Mouse (Mus musculus): ENCODE data around the gene Dnajc5. TPM values are rescaled to one million over a fixed set of nuclear protein-coding genes. Genes with fewer than 3 reads are reported as not detected.

The Dnajc5 gene
- polyA plus RNA-seq, 1 experiment from 2014 or later = 110 TPM

DNA sequence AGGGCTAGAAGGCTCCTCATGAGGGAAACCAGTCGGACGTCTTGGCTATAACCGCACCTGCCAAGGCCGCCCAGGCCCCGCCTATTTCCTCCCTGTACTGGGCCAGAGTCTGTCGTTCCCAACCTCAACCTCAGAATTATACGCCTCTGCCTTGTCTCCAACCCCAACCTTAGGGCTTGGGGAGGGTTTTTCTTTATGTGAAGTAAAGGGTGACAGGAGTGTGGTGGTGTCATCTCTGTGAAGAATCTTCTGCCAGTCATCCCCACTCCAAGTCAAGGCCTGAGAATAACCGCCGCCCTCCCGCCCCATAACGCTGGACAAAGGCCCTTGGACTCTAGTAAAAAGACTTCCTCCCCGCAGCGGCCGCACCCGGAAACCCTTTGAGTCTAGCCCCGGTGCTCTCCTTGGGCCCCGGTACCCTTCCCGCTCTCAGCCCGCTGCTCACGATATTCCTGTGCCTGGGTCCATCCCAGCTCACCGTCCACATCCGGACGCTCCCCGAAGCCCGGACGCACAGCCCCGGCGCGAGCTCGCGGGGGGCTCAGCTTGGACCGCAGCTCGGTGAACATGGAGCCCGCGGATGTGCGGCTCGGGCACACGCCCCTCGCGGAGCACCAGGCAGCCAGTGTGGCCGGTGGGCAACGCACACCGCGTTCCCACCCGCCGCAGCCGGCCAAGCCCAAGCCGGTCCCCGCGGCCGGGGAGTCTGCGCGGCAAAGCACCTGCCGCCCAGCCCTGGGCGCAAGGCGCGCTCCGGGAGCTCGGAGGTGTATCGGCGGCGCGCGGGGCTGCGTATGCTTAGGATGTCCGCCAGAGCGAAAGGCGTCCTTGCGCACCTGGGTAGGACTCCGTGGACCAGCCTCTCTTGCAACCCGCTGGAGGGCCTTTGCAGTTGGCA lies 78.4 kb downstream of the Dnajc5 start, which contains the start of gene Samd10:
Gene Samd10 (minus strand): TSS at position 759 of the 898 bp plus-strand sequence.
- peak; percentile 27 for ATAC-seq
- ChIA-PET CTCF (interaction anchor here (0.6 to 1.3 kb wide), 3 partner anchors 76 to 187 kb away, joined by 3 to 4 read pairs (median 4); no protein-coding TSS in a partner anchor), POLR2A (no interaction called here)
- H3K27me3 ChIP-seq = no peaks in the 10 kb centered on the region
- in situ Hi-C loops (cut with MboI; ENCODE audit: low pct_unique_long_range_greater_than_20kb) = loop anchor here (25.0 kb wide), 1 partner anchor 1386 kb away; no protein-coding TSS in a partner anchor
- DNase-seq (ENCODE audit: low read depth, low spot score) = no peak
- TF ChIP-seq CTCF (IDR thresholded peaks at IDR 0.05) = no peak

DNA sequence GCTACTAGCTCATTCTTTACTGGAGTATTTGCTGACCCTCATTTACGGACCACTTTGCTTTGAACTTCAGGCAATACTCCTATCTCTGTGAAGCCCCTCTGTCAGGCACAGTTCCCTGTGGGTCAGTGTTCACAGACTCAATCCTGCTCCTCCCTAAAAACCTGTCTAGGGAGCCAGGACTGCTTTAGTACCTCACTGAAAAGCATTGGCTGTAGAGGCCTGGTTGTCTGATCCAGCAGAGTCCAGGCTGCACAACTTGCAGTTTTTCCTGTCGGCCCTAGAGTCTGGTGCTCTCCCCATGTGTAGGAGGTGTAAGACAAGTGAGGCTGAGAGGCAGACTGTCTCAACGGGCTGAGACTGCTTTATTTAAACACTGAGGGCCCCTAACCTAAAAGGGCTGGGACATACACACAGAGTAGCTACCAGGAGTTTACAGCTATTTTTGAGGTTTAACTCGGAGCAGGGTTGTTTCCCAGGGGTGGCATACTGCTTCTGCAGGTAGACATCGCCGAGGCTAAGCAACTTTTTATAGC lies 80.0 kb downstream of the Dnajc5 start:
- CTCF ChIA-PET = interaction anchor here (1.2 to 1.3 kb wide), 2 partner anchors 78 to 189 kb away, joined by 4 read pairs; no protein-coding TSS in a partner anchor
- ATAC-seq = no peak

GRCm38 (mm10) chr2:181600828-181601750 lies 80.8 kb downstream of the Dnajc5 start:
- DNase-seq (ENCODE audit: low read depth, low spot score) (peak; percentile 83), ATAC-seq (peak; percentile 64)
- in situ Hi-C loops (cut with MboI; ENCODE audit: low pct_unique_long_range_greater_than_20kb) = no loop called here

More for the DNA sequence above, 80.0 kb downstream of the Dnajc5 start:
- in situ Hi-C loops (cut with MboI; ENCODE audit: low pct_unique_long_range_greater_than_20kb) = no loop called here
- POLR2A ChIA-PET = interaction anchor here (1.0 to 1.7 kb wide), 3 partner anchors 43 to 82 kb away, joined by 3 to 8 read pairs (median 4); partner anchors contain the start of gene Dnajc5
- no peaks in the 10 kb centered on the region for H3K27me3 ChIP-seq
- TF ChIP-seq CTCF (IDR thresholded peaks at IDR 0.05) = no peak
- DNase-seq (ENCODE audit: low read depth, low spot score) = no peak

DNA sequence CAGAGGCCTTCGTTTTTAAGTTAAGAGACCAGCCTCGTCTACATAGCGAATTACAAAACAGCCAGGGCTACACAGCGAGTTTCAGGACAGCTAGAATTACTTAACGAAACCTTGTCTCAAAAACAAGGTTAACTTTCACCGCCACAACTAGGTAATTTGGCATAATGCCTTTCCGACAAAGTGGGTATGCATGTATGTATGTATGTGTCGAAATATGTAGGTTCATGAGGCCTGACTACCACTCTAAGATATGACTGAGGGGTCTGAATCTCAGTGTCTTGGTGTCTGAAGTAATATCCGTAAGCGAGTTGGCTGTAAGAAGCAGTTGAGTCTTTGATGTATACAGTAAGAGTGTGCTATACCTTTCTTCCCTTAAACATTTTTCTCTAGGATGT lies 81.5 kb downstream of the Dnajc5 start:
- ChIA-PET POLR2A (interaction anchor here (1.7 kb wide), 1 partner anchor 81 kb away, joined by 8 read pairs; the partner anchor contains the start of gene Dnajc5), CTCF (no interaction called here)
- ATAC-seq (no peak), DNase-seq (ENCODE audit: low read depth, low spot score) (no peak)
- TF ChIP-seq CTCF (IDR thresholded peaks at IDR 0.05) = no peak
- in situ Hi-C loops (cut with MboI; ENCODE audit: low pct_unique_long_range_greater_than_20kb) = no loop called here
- no peaks in the 10 kb centered on the region for H3K27me3 ChIP-seq

More at GRCm38 (mm10) chr2:181600828-181601750, 80.8 kb downstream of the Dnajc5 start:
- no peaks in the 10 kb centered on the region for H3K27me3 ChIP-seq
- TF ChIP-seq CTCF (IDR thresholded peaks at IDR 0.05) = no peak
- CTCF ChIA-PET = no interaction called here
- POLR2A ChIA-PET = interaction anchor here (1.0 to 1.7 kb wide), 3 partner anchors 42 to 83 kb away, joined by 3 to 8 read pairs (median 4); partner anchors contain the start of gene Dnajc5

GRCm38 (mm10) chr2:181602367-181602766 lies 82.1 kb downstream of the Dnajc5 start:
- DNase-seq (ENCODE audit: low read depth, low spot score) (no peak), ATAC-seq (no peak)
- ChIA-PET CTCF (interaction anchor here (1.5 kb wide), 2 partner anchors 24 to 30 kb away, joined by 3 to 4 read pairs; no protein-coding TSS in a partner anchor), POLR2A (no interaction called here)
- no peaks in the 10 kb centered on the region for H3K27me3 ChIP-seq
- in situ Hi-C loops (cut with MboI; ENCODE audit: low pct_unique_long_range_greater_than_20kb) = no loop called here
- no peak for TF ChIP-seq CTCF (IDR thresholded peaks at IDR 0.05)

Other genes with a start within 250 kb of the Dnajc5 start
- gene Gmeb2, start 232.4 kb upstream of the Dnajc5 start, polyA plus RNA-seq (2021) = 21.3 TPM
- not detected for gene Stmn3, start 206.0 kb upstream of the Dnajc5 start, polyA plus RNA-seq (2021)
- 46.5 TPM for gene Rtel1, start 200.7 kb upstream of the Dnajc5 start, polyA plus RNA-seq (2021)
- 41.8 TPM for gene Zgpat, start 155.6 kb upstream of the Dnajc5 start, polyA plus RNA-seq (2021)
- 44.8 TPM for gene Arfrp1, start 155.1 kb upstream of the Dnajc5 start, polyA plus RNA-seq (2021)
- gene Lime1, start 140.4 kb upstream of the Dnajc5 start, polyA plus RNA-seq (2021) = 22.7 TPM
- 9.4 TPM for gene Zbtb46, start 61.1 kb upstream of the Dnajc5 start, polyA plus RNA-seq (2021)
- gene Abhd16b, start 27.3 kb upstream of the Dnajc5 start, polyA plus RNA-seq (2021) = 1.0 TPM
- 179 TPM for gene Tpd52l2, start 23.3 kb upstream of the Dnajc5 start, polyA plus RNA-seq (2021)
- 116 TPM for gene Uckl1, start 64.4 kb downstream of the Dnajc5 start, polyA plus RNA-seq (2021)
- 77.4 TPM for gene Prpf6, start 71.4 kb downstream of the Dnajc5 start, polyA plus RNA-seq (2021)
- 63.1 TPM for gene Zfp512b, start 72.3 kb downstream of the Dnajc5 start, polyA plus RNA-seq (2021)
- 22.4 TPM for gene Samd10, start 78.7 kb downstream of the Dnajc5 start, polyA plus RNA-seq (2021)
- 0.15 TPM for gene Gm29797, start 136.5 kb downstream of the Dnajc5 start, polyA plus RNA-seq (2021)
- 0.04 TPM for gene Sox18, start 151.2 kb downstream of the Dnajc5 start, polyA plus RNA-seq (2021)
- 22.9 TPM for gene Tcea2, start 159.8 kb downstream of the Dnajc5 start, polyA plus RNA-seq (2021)
- 42.4 TPM for gene Rgs19, start 173.5 kb downstream of the Dnajc5 start, polyA plus RNA-seq (2021)
- not detected for gene Lkaaear1, start 178.0 kb downstream of the Dnajc5 start, polyA plus RNA-seq (2021)
- not detected for gene Oprl1, start 194.5 kb downstream of the Dnajc5 start, polyA plus RNA-seq (2021)
- gene Myt1, start 242.8 kb downstream of the Dnajc5 start, polyA plus RNA-seq (2021) = not detected

Measured in Patski (cell line).